Mouse (Mus musculus): ENCODE data around the gene Safb2. TPM values are rescaled to one million over a fixed set of nuclear protein-coding genes. Genes with fewer than 3 reads are reported as not detected.

The Safb2 gene
- polyA plus RNA-seq, 1 experiment: 35.3 TPM

GRCm38 (mm10) chr17:56548605-56549105 is 35.7 kb downstream of the Safb2 start:
- Histone ChIP-seq H3ac (ENCODE audit: control insufficient read depth, insufficient read length) (no peak overlapping the region), H3K27me3 (ENCODE audit: control insufficient read depth, insufficient read depth, insufficient read length) (no peaks in the 10 kb centered on the region), H3K36me3 (ENCODE audit: control insufficient read depth, insufficient read depth) (no peaks in the 10 kb centered on the region), H3K4me3 (no peak overlapping the region), H3K4me2 (ENCODE audit: low read depth) (no peak overlapping the region), H3K79me2 (ENCODE audit: control insufficient read depth, insufficient read depth) (no peaks in the 10 kb centered on the region)
- TF ChIP-seq E2F4 (IDR thresholded peaks at IDR 0.05; ENCODE audit: insufficient read depth) (no peak), TCF3 (IDR thresholded peaks at IDR 0.05; ENCODE audit: insufficient read length, low read depth) (no peak), USF1 (IDR thresholded peaks at IDR 0.05; ENCODE audit: low read depth) (no peak), REST (IDR thresholded peaks at IDR 0.05; ENCODE audit: insufficient read depth, insufficient read length) (no peak), MYOG (IDR thresholded peaks at IDR 0.05; ENCODE audit: control insufficient read depth in 1 of 3, insufficient read depth in 1 of 3, insufficient read length in 2 of 3, low read depth in 2 of 3) (no peak), MAX (IDR thresholded peaks at IDR 0.05; ENCODE audit: low read depth) (no peak), MYOD1 (IDR thresholded peaks at IDR 0.05; ENCODE audit: control insufficient read depth in 1 of 3, insufficient read length in 2 of 3, low read depth in 2 of 3) (no peak), CEBPB (IDR thresholded peaks at IDR 0.05; ENCODE audit: insufficient read depth, poor library complexity, severe bottlenecking) (no peak), TCF12 (IDR thresholded peaks at IDR 0.05; ENCODE audit: insufficient read depth, poor library complexity, severe bottlenecking) (no peak), SRF (IDR thresholded peaks at IDR 0.05; ENCODE audit: control insufficient read depth, insufficient read length, low read depth) (no peak), POLR2AphosphoS2 (IDR thresholded peaks at IDR 0.05; ENCODE audit: insufficient read length, low read depth) (no peak), POLR2A (IDR thresholded peaks at IDR 0.05; ENCODE audit: insufficient read length, low read depth) (no peak)

DNA sequence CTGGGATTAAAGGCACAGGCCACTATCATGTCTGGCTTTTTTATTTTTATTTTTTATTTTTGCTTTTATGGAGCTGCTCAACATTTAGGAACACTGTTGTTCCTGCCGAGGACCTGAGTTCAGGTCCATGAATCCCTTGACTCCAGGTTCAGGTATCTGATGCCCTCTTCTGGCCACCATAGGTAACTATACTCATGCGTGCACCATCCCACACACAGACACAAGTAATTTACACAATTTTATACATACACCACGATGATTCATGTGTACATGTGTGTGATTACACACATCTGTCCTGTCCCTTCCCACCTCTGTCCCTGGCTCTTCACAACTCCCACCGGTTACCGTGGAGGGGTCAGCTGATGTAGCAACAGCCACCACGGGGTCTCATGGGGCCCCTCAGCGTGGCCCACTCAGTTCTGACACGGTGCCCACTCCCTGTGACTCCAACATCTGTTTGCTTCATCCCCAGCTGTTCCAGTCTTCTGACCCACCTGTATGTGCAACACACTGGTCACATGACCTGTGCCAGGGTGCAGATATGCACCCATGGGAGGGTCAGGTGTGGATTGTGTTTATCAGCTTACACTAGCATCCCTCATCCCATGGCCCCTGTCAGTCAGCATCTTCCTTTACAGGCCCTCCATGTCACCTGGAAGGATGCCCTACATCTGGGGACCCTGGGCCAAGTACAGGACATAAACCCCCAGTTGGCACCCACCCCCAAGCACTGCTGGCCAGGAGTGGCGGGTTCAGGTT is 36.4 kb downstream of the Safb2 start:
- TF ChIP-seq MAX (IDR thresholded peaks at IDR 0.05; ENCODE audit: low read depth) (no peak), MYOD1 (IDR thresholded peaks at IDR 0.05; ENCODE audit: control insufficient read depth in 1 of 3, insufficient read length in 2 of 3, low read depth in 2 of 3) (no peak), SRF (IDR thresholded peaks at IDR 0.05; ENCODE audit: control insufficient read depth, insufficient read length, low read depth) (no peak), REST (IDR thresholded peaks at IDR 0.05; ENCODE audit: insufficient read depth, insufficient read length) (no peak), TCF12 (IDR thresholded peaks at IDR 0.05; ENCODE audit: insufficient read depth, poor library complexity, severe bottlenecking) (no peak), USF1 (IDR thresholded peaks at IDR 0.05; ENCODE audit: low read depth) (no peak), E2F4 (IDR thresholded peaks at IDR 0.05; ENCODE audit: insufficient read depth) (no peak)
- H3K79me2 ChIP-seq (ENCODE audit: control insufficient read depth, insufficient read depth): no peaks in the 10 kb centered on the region
- no peaks in the 10 kb centered on the region for H3K36me3 ChIP-seq (ENCODE audit: control insufficient read depth, insufficient read depth)
- no peaks in the 10 kb centered on the region for H3K27me3 ChIP-seq (ENCODE audit: control insufficient read depth, insufficient read depth, insufficient read length)
- H3K4me3 ChIP-seq: no peak overlapping the region
- H3ac ChIP-seq (ENCODE audit: control insufficient read depth, insufficient read length): no peak overlapping the region
- H3K4me2 ChIP-seq (ENCODE audit: low read depth): no peak overlapping the region

DNA sequence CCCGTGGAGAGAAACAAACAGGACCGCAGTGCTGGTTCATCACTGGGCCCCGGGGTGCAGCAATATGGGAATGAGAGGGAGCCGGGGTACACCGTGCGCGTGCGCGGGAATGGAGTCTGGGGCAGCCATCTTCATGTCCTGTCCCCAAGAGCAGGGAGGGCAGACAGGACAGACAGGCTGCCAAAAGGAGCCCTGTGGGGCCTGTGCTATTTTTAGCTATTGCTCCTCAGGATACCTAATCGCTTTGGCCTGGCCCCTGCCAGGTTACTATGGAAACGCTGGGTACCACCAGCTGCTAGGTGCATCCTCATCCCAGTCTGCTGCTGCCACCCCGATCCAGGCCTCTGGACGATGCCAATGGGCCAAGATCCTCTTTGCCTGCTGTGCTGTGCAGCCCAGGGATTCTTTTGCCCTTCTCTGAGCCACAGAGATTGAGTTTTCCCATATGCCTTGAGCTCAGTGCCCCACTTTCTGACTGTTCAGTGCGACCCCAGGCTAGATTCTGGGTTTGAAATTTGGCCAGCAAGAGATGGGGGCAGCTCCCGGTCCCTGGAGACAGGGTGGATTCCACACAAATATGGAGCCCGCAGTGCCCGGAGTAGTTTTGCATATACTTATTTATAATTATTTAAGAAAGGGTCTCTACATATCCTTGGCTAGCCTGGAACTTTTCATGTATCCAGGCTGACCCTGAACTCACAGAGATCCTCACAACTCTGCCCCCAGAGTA is 37.1 kb downstream of the Safb2 start:
- TF ChIP-seq SRF (IDR thresholded peaks at IDR 0.05; ENCODE audit: control insufficient read depth, insufficient read length, low read depth) (no peak), MYOG (IDR thresholded peaks at IDR 0.05; ENCODE audit: control insufficient read depth in 1 of 3, insufficient read depth in 1 of 3, insufficient read length in 2 of 3, low read depth in 2 of 3) (no peak), E2F4 (IDR thresholded peaks at IDR 0.05; ENCODE audit: insufficient read depth) (no peak), TCF3 (IDR thresholded peaks at IDR 0.05; ENCODE audit: insufficient read length, low read depth) (no peak), REST (IDR thresholded peaks at IDR 0.05; ENCODE audit: insufficient read depth, insufficient read length) (no peak), POLR2A (IDR thresholded peaks at IDR 0.05; ENCODE audit: insufficient read length, low read depth) (no peak), POLR2AphosphoS2 (IDR thresholded peaks at IDR 0.05; ENCODE audit: insufficient read length, low read depth) (no peak), CEBPB (IDR thresholded peaks at IDR 0.05; ENCODE audit: insufficient read depth, poor library complexity, severe bottlenecking) (no peak), MAX (IDR thresholded peaks at IDR 0.05; ENCODE audit: low read depth) (no peak), MYOD1 (IDR thresholded peaks at IDR 0.05; ENCODE audit: control insufficient read depth in 1 of 3, insufficient read length in 2 of 3, low read depth in 2 of 3) (no peak), TCF12 (IDR thresholded peaks at IDR 0.05; ENCODE audit: insufficient read depth, poor library complexity, severe bottlenecking) (no peak), USF1 (IDR thresholded peaks at IDR 0.05; ENCODE audit: low read depth) (no peak)
- H3K27me3 ChIP-seq (ENCODE audit: control insufficient read depth, insufficient read depth, insufficient read length): no peaks in the 10 kb centered on the region
- H3K36me3 ChIP-seq (ENCODE audit: control insufficient read depth, insufficient read depth): no peaks in the 10 kb centered on the region
- no peak overlapping the region for H3ac ChIP-seq (ENCODE audit: control insufficient read depth, insufficient read length)
- no peaks in the 10 kb centered on the region for H3K79me2 ChIP-seq (ENCODE audit: control insufficient read depth, insufficient read depth)
- no peak overlapping the region for H3K4me3 ChIP-seq
- H3K4me2 ChIP-seq (ENCODE audit: low read depth): no peak overlapping the region

GRCm38 (mm10) chr17:56546576-56546975 is 37.8 kb downstream of the Safb2 start:
- no peak overlapping the region for H3K4me3 ChIP-seq
- no peaks in the 10 kb centered on the region for H3K27me3 ChIP-seq (ENCODE audit: control insufficient read depth, insufficient read depth, insufficient read length)
- TF ChIP-seq MYOD1 (IDR thresholded peaks at IDR 0.05; ENCODE audit: control insufficient read depth in 1 of 3, insufficient read length in 2 of 3, low read depth in 2 of 3) (no peak), TCF12 (IDR thresholded peaks at IDR 0.05; ENCODE audit: insufficient read depth, poor library complexity, severe bottlenecking) (no peak), POLR2AphosphoS2 (IDR thresholded peaks at IDR 0.05; ENCODE audit: insufficient read length, low read depth) (no peak), TCF3 (IDR thresholded peaks at IDR 0.05; ENCODE audit: insufficient read length, low read depth) (no peak), MYOG (IDR thresholded peaks at IDR 0.05; ENCODE audit: control insufficient read depth in 1 of 3, insufficient read depth in 1 of 3, insufficient read length in 2 of 3, low read depth in 2 of 3) (no peak)
- H3K4me2 ChIP-seq (ENCODE audit: low read depth): no peak overlapping the region
- no peaks in the 10 kb centered on the region for H3K79me2 ChIP-seq (ENCODE audit: control insufficient read depth, insufficient read depth)
- H3ac ChIP-seq (ENCODE audit: control insufficient read depth, insufficient read length): no peak overlapping the region
- no peaks in the 10 kb centered on the region for H3K36me3 ChIP-seq (ENCODE audit: control insufficient read depth, insufficient read depth)

Data from myocyte (in vitro differentiated cells).